Mouse (Mus musculus): ENCODE measurements around the gene Osbpl7. TPM values are rescaled to one million over a fixed set of nuclear protein-coding genes. Genes with fewer than 3 reads are reported as not detected.
A peak's percentile ranks its signal among the peaks of the same experiment; 100 is the strongest.

The Osbpl7 gene
- total RNA-seq, 2 experiments from 2014 or later, result 10.5 to 12.3 TPM

DNA sequence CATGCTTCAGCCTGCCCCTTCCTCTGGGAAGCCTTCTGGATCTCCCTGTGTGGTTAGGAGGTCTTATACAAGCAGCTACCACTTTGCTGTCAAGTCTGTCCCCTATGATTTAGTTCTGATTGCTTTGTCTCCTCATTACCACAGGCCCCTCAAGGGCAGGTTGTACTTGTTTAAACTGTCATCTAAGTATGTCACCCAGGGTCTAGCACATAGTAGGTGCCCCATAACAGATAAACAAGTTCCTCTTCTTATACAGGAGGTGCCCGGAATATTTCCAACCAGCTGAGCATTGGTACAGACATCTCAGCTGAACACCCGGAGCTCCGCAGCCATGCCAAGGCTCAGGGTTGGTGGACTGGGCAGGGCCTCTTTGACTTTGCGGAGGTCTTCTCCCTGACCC lies 17.9 kb upstream of the Osbpl7 start:
- intact Hi-C loops (cut with DNase I), result no loop called here

DNA sequence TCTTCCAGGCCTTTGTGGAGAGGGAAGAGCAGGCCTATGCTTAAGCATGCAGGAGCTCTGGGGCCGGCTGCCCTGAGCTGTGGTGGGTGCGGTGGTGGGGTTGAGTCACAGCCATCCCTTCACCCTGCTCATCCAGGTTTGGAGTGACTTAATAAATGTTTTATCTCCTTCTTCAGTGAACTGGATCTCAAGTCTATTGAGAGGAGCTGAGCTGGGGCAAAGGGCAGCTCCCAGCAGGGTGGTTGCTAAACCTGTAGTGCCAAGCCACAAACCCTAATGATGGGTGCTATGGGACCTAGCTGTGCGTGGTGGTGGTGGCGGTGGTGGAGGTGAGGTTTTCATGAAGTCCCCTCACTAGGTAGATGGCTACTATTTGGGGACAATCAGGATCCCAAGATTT lies 16.6 kb upstream of the Osbpl7 start:
- intact Hi-C loops (cut with DNase I), result no loop called here
- DNase-seq (ENCODE audit: low spot score in 2 of 2), result no peak

More for the DNA sequence above, 17.9 kb upstream of the Osbpl7 start:
- no peak for DNase-seq (ENCODE audit: low spot score in 2 of 2)

DNA sequence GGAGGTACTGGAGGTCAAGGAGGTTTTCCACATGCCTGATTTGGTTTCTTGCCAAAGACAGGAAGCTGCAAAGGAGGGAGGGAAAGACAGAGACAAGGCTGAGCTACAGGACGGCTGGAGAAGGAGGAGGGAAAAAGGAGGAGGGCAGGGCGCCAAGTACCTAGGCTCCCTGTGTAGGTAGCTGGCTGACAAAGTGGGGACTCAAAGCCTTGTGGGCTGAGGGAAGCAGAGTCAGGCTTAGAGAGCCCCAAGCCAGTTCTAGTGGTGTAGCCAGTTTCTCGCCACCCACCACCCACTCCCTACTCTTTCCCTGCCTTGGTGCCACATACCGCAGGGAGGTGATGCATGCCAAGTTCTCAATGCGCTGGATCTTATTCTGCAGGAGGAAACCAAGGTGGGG lies 14.3 kb upstream of the Osbpl7 start:
- peak in 1 of 2 experiments; percentile 37 for DNase-seq (ENCODE audit: low spot score in 2 of 2)
- intact Hi-C loops (cut with DNase I), result no loop called here

DNA sequence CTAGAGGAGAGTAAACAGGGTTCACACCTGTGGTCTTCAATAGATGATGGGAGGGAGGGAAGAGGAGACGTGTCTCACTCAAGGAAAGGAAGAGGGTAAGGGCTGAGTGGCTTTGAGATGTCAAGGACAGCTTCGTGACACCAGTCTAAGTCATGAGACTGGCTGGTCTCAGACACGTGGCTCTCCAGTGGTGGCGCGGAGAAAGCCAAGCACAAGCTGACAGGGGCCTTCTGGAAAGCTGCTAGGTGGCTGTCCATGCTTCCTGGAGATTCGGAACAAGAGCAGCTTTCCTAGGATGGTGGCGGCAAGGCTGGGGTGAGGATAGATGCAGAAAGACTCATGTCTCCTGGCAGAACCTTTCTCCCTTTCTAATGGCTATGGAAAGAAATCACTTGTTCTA lies 11.5 kb upstream of the Osbpl7 start:
- no peak for DNase-seq (ENCODE audit: low spot score in 2 of 2)
- intact Hi-C loops (cut with DNase I), result no loop called here

DNA sequence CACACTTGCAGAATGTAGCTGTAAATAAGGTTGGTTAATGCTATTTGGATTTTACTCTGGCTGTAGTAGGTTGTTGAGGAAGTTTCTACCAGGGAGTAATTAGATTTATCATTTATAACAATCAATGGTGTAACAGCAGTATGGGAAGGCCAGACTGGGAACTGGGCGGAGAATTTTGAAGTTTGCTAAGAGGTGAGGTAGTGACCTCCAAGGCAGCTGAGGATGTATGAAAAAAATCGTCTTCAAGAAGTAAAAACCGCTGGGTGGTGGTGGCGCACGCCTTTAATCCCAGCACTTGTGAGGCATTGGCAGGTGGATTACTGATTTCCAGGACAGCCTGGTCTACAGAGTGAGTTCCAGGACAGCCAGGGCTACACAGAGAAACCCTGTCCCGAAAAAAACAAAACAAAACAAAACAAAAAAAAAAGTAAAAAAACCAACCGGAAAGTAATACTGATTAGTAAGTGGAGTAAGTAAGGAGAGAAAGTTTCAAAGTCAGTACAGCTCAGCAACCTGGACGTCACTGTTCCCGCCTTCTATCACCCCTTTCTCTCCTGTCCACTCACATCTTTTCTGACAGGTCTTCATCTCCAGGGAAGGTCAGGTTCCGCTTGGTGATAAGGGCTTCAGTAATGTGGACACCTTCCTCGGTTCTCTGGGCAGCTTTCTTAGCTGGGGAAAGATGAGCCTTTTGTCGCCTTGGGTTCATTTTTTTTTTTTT lies 10.0 kb upstream of the Osbpl7 start:
- DNase-seq (ENCODE audit: low spot score in 2 of 2), result no peak
- intact Hi-C loops (cut with DNase I), result no loop called here

DNA sequence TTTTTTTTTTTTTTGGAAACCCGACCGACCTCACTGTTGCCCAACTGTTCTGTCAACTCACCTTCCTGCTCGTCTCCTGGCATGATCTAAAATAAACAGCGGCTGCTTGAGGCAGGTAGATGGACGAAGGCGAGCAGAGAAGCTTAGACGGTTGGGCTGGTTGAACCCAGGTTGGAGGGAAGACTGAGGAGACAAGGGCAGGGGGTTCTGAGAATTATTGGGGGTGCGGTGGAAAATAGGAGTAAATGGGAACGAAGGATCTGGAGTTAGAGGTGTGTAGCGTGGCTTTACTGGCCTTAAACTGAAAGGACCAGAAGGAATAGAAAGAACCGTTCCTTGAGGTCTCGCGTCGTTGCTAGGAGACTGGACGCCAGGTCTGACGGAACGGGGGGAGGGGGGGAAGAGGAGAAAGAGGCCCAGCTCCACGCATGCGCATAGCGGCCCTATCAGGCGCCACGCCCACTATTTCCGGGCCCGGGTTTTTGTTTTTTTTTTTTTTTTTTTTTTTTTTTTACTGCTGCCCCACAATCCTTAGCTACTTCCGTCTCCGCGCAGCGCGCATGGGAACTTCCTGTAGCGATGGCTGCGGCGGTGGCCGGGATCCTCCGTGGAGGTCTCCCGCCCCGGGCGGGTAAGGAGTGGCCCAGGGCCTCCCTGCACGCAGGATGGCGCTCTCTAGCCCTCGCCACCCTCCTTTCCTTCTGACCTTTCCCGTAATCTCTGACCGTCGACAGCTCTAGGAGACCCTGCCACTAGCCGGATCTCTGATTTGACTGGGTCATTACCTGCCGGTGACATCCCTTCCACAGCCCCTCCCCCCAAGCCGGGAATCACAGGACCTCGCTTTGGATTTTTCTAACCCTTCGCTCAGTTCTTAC lies 9.2 kb upstream of the Osbpl7 start, which contains the start of the genes Lrrc46 and Mrpl10:
TSS of gene Lrrc46 (minus strand) at position 386 of the 878 bp plus-strand sequence.
TSS of gene Mrpl10 (plus strand) at position 539 of the 878 bp plus-strand sequence.
- intact Hi-C loops (cut with DNase I), result no loop called here
- DNase-seq (ENCODE audit: low spot score in 2 of 2), result peak; percentile 88

DNA sequence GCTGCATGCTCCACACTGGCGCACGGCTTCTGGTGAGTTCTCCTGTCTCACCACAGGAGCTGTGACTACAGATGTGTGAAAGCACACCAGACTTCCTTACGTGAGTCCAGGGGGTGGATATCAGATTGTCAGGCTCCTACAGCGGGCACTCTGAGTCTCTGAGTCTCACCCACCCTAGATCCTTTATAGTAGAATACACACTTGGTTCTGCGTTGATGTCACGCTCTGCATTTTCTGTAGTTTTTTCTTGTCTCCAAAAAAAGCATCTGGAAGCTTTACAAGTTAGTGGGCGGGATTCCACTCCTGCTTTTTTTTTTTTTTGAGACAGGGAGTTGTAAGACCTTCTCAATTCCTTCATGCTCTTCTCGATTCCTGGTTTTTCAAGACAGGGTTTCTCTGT lies 5.5 kb upstream of the Osbpl7 start:
- intact Hi-C loops (cut with DNase I), result no loop called here
- DNase-seq (ENCODE audit: low spot score in 2 of 2), result peak in 1 of 2 experiments; percentile 85

DNA sequence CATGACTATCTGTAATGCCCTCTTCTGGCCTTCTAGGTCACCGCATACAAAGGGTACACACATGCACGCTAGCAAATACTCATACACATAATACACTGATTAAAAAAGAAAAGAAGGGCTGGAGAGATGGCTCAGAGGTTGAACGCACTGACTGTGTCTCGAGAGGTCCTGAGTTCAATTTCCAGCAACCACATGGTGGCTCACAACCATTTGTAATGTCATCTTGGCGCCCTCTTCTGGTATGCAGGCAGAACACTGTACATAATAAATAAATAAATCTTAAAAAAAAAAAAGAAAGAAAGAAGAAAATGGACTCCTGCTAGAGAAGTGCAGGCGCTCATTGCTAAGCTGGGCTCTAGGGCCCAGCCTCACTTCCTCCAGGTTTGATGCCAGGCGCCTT lies 4.6 kb upstream of the Osbpl7 start:
- DNase-seq (ENCODE audit: low spot score in 2 of 2), result no peak
- intact Hi-C loops (cut with DNase I), result no loop called here

DNA sequence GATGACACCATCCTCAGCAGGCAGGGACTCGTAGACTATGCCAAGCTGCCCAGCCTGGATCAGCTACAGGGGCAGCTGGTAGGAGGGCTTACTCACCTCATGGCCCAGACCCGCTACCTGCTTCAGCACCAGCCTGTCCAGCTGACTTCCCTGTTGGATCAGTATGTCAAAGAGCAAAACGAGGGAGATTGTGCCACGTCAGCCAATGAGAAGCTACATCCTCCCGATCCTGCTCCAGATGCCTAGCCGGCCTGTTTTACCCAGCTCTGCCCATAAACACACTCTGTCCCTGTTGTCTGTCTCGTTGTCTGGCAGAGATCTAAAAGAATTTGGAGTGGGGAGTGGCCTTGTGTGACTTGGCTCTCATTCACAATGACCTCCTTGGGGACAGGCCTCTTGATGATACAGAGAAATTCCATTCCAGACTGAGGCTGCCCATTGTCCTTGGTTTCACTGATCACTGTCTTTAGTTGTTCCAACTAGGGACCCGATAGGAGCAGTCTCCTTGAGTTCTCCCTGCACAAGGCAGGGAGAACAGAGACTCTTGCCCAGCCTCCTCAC lies 2.3 kb upstream of the Osbpl7 start:
- intact Hi-C loops (cut with DNase I), result no loop called here
- DNase-seq (ENCODE audit: low spot score in 2 of 2), result no peak

DNA sequence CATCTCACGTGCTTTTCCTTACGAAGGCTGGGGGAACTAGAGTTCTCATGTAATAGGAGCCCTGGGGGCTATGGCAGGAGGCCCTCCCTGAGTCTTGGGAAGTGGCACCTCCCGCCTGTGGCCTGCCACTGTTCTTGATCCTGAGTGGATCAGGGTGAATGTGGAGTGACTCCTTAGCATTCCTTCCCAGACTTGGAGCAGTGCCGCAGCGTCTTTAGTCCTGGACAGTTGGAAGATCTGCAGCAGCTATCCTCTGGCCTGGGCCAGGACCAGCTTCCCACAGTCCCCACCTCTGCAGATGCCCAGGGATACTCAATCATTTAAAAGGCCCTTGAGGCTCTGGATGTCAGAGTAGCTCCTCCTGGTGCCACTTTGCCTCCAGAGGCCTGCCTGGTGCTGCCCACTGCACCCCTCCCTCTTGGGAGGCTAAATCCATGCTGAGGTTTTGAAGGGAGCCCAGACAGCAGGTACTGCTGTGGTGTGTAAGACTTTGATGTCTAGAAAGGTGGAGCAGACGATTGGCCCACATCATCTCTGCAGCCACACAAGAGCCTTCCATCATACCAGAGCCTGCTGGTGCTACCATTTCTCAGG lies 839 bp upstream of the Osbpl7 start:
- DNase-seq (ENCODE audit: low spot score in 2 of 2), result no peak

DNA sequence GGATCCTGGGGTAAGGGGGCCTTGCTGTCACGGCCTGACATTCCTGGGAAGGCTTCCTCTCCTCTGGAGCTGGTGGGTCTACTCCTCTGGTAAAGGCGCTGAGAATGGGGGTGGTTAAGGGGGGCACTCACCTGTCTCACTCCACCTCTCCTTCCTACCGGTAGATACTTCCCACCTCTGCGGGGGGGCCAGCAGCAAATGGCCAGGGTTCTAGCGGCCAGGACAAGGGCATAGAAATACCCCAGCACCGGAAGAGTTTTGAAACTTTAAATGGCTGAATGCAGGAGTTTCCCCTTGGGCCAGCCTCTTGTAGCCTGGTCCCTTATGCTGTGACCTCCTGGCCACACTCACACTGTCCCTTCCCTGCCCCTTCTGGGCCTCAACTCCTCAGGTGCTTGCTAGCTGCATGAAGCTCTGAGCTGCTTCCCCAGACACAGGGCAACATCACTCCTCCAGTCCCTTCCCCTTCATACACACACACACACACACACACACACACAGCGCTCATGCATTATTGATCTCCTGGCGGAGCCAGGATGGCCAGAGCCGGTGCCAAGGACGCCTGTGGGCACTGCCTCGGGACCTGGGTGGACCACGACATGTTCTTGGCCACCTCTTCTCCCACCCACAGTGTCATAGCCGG lies 637 bp downstream of the Osbpl7 start:
- intact Hi-C loops (cut with DNase I), result no loop called here
- DNase-seq (ENCODE audit: low spot score in 2 of 2), result no peak

More for the DNA sequence above, 839 bp upstream of the Osbpl7 start:
- intact Hi-C loops (cut with DNase I), result no loop called here

DNA sequence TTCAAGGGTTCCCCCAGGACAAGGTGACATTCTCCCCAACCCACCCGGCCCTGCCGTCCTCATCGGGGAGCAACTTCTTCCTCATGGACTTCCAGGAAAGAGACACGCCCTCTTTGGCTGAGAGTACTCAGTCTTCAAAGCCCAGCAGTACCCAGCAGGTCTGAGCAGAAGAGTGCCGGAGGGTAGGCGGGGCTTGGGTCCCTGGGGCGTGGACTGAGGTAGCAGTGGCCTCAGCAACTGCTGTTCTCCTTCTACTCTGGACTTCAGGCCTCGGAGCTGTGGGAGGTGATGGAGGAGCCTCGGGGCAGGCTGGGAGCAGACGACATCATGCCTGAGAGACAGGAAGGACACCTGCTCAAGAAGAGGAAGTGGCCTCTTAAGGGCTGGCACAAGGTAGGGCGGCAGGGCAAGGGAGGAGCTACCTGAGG lies 1.8 kb downstream of the Osbpl7 start:
- intact Hi-C loops (cut with DNase I), result no loop called here
- DNase-seq (ENCODE audit: low spot score in 2 of 2), result no peak

DNA sequence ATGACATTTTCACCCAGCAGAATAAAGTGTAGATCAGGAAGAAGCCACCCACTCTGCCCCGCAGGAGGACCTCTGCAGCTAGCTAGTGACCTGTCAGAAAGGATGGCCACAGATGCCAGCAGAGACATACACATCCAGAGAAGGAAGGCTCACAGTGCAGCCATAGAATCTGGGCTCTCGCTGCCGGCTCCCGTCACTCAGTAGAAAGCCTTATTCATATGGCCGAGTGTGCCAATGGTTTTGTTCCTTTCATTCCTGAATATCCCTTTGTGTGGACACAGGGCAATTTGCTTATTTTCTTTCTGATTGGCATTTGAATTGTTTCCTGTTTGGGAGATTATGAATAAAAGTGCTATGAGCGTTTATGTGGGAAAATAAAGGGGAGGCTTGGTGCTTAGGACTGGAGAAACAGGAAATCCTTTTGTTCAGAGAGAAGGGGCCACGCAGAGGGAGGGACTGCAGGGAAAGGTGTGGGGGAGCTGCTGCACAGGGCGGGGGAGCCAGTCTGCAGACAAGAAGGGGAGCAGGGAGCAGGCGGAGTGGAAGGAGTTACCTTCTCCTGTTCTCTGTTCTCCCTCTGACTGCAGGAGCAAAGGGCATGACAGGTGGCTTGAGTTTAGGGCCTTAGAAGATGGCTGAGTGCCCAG lies 13.0 kb downstream of the Osbpl7 start:
- intact Hi-C loops (cut with DNase I), result no loop called here
- DNase-seq (ENCODE audit: low spot score in 2 of 2), result no peak

DNA sequence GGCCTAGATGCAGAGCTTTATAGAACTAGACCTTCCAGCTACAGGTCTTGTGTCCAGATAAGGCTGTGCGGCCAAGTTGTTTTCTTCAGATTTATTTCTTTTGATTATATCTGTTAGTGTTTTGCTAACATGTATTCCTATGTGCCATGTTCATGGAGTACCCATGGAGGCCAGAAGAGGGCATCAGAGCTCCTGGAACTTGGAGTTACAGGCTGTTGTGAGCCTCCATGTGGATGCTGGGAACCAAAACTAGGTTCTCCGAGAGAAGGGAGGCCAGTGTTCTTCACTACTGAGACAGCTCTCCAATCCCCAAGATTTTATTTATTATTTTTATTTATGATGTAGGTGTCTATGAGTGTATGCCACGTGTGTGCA lies 13.5 kb downstream of the Osbpl7 start:
- intact Hi-C loops (cut with DNase I), result no loop called here
- no peak for DNase-seq (ENCODE audit: low spot score in 2 of 2)

DNA sequence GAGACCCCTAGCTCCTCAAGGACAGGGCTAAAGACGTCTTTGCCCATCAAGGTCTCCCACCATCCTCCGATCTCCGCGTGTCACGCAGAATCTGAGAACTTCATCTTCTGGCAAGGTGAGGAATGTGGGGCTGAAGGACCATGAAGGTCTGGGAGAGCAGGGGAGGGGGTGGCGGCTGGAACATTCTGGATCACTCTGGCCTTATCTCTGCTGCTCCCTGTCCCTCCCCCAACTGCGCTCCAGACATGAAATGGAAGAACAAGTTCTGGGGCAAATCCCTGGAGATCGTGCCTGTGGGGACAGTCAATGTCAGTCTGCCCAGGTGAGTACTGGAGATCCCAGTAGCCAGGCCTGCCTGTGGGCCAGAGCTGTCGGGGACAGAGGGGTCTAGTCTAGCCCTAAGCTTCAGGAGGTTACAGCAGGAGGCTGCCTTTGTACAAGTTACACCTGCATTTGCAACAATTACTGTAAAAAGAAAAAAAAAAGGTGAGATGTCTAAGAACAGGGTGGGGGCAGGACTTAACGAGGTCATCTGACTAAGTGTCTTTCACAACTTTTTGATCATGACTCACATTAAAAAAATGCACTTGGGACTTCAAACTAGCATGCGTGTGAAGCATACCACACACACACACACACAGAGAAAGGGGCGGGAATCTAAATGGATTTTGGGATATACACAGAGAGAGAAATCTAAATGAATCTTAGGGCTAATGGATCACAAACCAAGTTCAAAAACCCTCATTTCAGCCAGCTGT lies 15.3 kb downstream of the Osbpl7 start:
- intact Hi-C loops (cut with DNase I), result no loop called here
- DNase-seq (ENCODE audit: low spot score in 2 of 2), result no peak

DNA sequence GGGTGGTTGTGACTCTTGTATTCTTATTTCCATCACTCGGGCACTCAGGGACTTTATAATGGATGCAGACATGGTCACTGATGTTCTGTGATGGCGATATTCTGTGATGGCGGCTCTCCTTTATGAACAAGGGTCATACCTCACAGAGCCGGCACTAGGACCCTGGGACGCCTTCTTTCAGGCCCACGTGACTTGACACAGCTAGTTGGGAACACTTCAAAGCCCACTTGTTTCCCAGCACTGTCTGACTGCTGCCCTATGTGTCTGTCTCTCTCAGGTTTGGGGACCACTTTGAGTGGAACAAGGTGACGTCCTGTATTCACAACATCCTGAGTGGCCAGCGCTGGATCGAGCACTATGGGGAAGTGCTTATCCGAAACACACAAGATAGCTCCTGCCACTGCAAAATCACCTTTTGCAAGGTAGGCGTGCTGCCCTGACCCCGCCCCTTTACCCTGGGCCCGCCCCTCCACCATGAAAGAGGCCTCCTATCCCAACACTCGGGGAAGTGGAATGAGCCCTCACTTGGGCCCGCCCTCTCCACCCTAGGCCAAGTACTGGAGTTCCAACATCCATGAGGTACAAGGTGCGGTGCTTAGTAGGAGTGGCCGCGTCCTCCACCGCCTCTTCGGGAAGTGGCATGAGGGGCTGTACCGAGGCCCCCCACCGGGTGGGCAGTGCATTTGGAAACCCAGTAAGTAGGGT lies 16.4 kb downstream of the Osbpl7 start:
- DNase-seq (ENCODE audit: low spot score in 2 of 2), result no peak
- intact Hi-C loops (cut with DNase I), result no loop called here

DNA sequence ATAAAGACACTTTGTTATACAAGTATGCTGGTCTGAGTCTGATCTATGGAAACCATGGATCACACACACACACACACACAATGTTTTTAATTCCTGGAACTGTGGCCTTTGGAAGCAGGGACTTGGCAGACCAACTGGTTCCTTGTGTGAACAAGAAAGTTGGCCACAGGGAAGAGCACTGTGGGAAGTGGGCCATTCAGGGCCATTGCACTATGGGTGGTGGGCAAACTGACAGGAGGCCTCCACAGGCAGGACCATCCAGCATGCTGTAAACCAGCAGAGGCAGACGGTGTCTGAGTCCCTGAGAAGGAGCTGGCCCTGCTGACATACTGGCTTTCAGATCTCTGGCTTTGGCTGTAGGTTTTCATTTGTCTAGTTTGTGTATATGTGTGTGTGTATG lies 18.9 kb downstream of the Osbpl7 start:
- intact Hi-C loops (cut with DNase I), result no loop called here
- DNase-seq (ENCODE audit: low spot score in 2 of 2), result no peak

DNA sequence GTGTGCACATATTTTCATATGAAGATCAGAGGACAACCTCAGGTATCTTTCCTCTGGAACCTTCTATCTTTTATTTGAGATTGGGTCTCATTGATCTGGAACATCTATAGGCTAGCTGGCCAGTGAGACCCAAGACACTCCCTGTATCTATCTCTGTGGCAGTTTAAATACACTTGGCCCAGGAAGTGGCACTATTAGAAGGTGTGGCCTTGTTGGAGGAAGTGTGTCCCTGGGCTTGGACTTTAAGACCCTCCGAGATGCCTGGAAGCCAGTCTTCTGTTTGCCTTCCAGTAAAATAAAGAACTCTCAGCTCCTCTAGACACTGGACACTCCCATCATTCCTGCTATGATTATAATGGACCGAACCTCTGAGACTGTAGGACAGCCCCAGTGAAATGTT lies 19.3 kb downstream of the Osbpl7 start:
- intact Hi-C loops (cut with DNase I), result no loop called here

More for the DNA sequence above, 19.3 kb downstream of the Osbpl7 start:
- no peak for DNase-seq (ENCODE audit: low spot score in 2 of 2)
